Mouse (Mus musculus) urinary bladder, postnatal 25 days (tissue): Measurements from ENCODE around the gene Phb.

Experiments used
- DNase-seq: peaks from one replicate; pipeline ENCODE4 v3.0.0; 2022; ENCODE audit warnings: low spot score

Gene Phb

GRCm38 (mm10) chr11:95666529-95667149 is at the start of gene Phb:
Gene Phb, plus strand, starts transcription at chr11:95666957.
- peak; percentile 78 for DNase-seq

- DNase-seq: no peak
These were observed 48.8 kb upstream of the Phb start for GRCm38 (mm10) chr11:95617785-95618465.

- no peak for DNase-seq
These were observed 47.7 kb upstream of the Phb start for GRCm38 (mm10) chr11:95619081-95619480.

GRCm38 (mm10) chr11:95619886-95620444 is 46.8 kb upstream of the Phb start:
- no peak for DNase-seq

GRCm38 (mm10) chr11:95621010-95621409 is 45.7 kb upstream of the Phb start:
- DNase-seq: no peak

- DNase-seq: no peak
These were observed 45.1 kb upstream of the Phb start for GRCm38 (mm10) chr11:95621541-95622130.

- no peak for DNase-seq
These were observed 44.3 kb upstream of the Phb start for GRCm38 (mm10) chr11:95622426-95622825.

GRCm38 (mm10) chr11:95630558-95630957 is 36.2 kb upstream of the Phb start:
- no peak for DNase-seq

- DNase-seq: no peak
These were observed 35.5 kb upstream of the Phb start for GRCm38 (mm10) chr11:95631301-95631700.

- DNase-seq: no peak
These were observed 34.3 kb upstream of the Phb start for GRCm38 (mm10) chr11:95632474-95632873.

GRCm38 (mm10) chr11:95633512-95634000 is 33.2 kb upstream of the Phb start:
- DNase-seq: no peak

GRCm38 (mm10) chr11:95635030-95635429 is 31.7 kb upstream of the Phb start:
- DNase-seq: no peak

- DNase-seq: no peak
These were observed 26.0 kb upstream of the Phb start for GRCm38 (mm10) chr11:95640751-95641150.

- no peak for DNase-seq
These were observed 24.1 kb upstream of the Phb start for GRCm38 (mm10) chr11:95642534-95643280.

- DNase-seq: no peak
These were observed 22.9 kb upstream of the Phb start for GRCm38 (mm10) chr11:95643856-95644255.

GRCm38 (mm10) chr11:95644381-95644780 is 22.4 kb upstream of the Phb start:
- DNase-seq: no peak

- DNase-seq: no peak
These were observed 21.2 kb upstream of the Phb start for GRCm38 (mm10) chr11:95645397-95646153.

GRCm38 (mm10) chr11:95646154-95646490 is 20.6 kb upstream of the Phb start:
- DNase-seq: no peak

- no peak for DNase-seq
These were observed 19.0 kb upstream of the Phb start for GRCm38 (mm10) chr11:95647791-95648190.

- peak; percentile 68 for DNase-seq
These were observed 17.9 kb upstream of the Phb start for GRCm38 (mm10) chr11:95648827-95649226.

- no peak for DNase-seq
These were observed 17.2 kb upstream of the Phb start for GRCm38 (mm10) chr11:95649560-95649959.

GRCm38 (mm10) chr11:95650001-95650400 is 16.8 kb upstream of the Phb start:
- no peak for DNase-seq
